Mouse (Mus musculus) limb, embryonic 15.5 days (tissue): ENCODE measurements at regions not wholly inside any gene's neighbourhood (a gene's known extent, or its start where the extent isn't known, plus 50 kb on each side); places are given as distances from the start of the nearest gene placed in this dataset.

ENCODE experiments used
- ATAC-seq: fragments of 200-750 bp; cut with Nextera tagmentation; 2 replicates; pipeline ENCODE4 v1.8.0; 2017; ENCODE audit warnings: low read depth, moderate TSS enrichment; ENCODE audit not compliant: insufficient number of reproducible peaks, low FRiP score, low TSS enrichment
- H3K27ac ChIP-seq: fragments of 300-500 bp; sonication (generic); 2 replicates; pipeline ENCODE4 v1.5.1; 2015; ENCODE audit warnings: moderate library complexity, mild to moderate bottlenecking, inconsistent platforms
- H3K27me3 ChIP-seq: fragments of 300-500 bp; sonication (generic); 2 replicates; pipeline ENCODE4 v1.6.1; 2015; ENCODE audit warnings: inconsistent platforms
- H3K36me3 ChIP-seq: fragments of 300-500 bp; sonication (generic); 2 replicates; pipeline ENCODE4 v1.6.1; 2015; ENCODE audit warnings: inconsistent platforms
- H3K4me1 ChIP-seq: fragments of 300-500 bp; sonication (generic); 2 replicates; pipeline ENCODE4 v1.6.1; 2015; ENCODE audit warnings: inconsistent platforms
- H3K4me2 ChIP-seq: fragments of 300-500 bp; sonication (generic); 2 replicates; pipeline ENCODE4 v1.6.1; 2015; ENCODE audit warnings: mild to moderate bottlenecking, inconsistent platforms
- H3K4me3 ChIP-seq: fragments of 300-500 bp; sonication (generic); 2 replicates; pipeline ENCODE4 v1.5.1; 2015; ENCODE audit warnings: mild to moderate bottlenecking, inconsistent platforms
- H3K9ac ChIP-seq: fragments of 300-500 bp; sonication (generic); 2 replicates; pipeline ENCODE4 v1.6.1; 2015; ENCODE audit warnings: inconsistent platforms
- H3K9me3 ChIP-seq: fragments of 300-500 bp; sonication (generic); 2 replicates; pipeline ENCODE4 v1.6.1; 2016; ENCODE audit warnings: inconsistent platforms
- WGBS: fragments of 180-500 bp; shearing (Covaris S2); methylation state at CpG from one replicate; pipeline ENCODE4 v1.1.7; 2015; 5-methylcytosine and 5-hydroxymethylcytosine counted together

DNA sequence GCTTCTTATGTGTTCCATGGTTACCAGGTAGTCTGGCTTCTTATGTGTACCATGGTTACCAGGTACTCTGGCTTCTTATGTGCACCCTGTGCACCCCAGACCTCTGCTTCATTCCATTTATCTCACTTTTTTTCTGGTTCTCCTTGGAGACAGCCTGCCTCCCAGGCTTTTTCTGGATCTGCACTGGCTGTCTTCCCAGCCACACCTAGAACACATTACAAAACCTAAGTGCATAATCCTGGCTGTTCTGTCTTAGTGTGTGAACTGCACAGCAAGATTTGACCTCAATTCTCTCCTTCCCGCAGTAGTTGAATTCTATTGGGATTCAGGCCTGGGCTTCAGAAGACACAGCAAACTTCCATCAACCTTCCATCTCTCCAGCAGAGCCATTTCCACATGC is 586.2 kb upstream of the Arpp21 start:
- H3K36me3 ChIP-seq: no peaks in the 10 kb centered on the region
- H3K27me3 ChIP-seq: no peaks in the 10 kb centered on the region
- H3K4me2 ChIP-seq: no peak overlapping the region
- no peak overlapping the region for H3K9ac ChIP-seq
- no peaks in the 10 kb centered on the region for H3K4me1 ChIP-seq
- WGBS: 86% methylated on average over 1 of the region's 1 CpGs
- ATAC-seq: no peak
- H3K9me3 ChIP-seq: no peaks in the 10 kb centered on the region
- H3K27ac ChIP-seq: no peak overlapping the region
- no peak overlapping the region for H3K4me3 ChIP-seq

DNA sequence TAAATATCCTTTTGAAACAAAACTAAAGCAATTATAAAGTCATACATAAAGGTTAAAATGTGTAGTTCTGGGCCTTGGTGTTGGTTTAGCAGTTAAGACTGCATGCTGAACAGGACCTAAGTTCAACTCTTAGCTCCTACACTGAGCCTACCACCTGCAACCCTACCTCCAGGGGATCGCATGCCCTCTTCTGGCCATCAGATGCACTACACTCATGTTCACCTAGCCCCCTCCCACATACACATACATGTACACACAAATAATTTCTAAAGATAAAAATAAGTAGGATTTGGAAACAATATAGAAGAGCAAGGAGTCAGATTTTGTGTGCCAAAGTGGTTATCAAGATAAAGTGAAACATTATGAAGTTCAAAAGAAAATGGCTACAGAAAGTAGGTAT is 576.2 kb upstream of the Arpp21 start:
- Histone ChIP-seq H3K36me3 (no peaks in the 10 kb centered on the region), H3K4me1 (no peaks in the 10 kb centered on the region), H3K27ac (no peak overlapping the region), H3K9ac (no peak overlapping the region), H3K27me3 (no peaks in the 10 kb centered on the region), H3K4me2 (no peak overlapping the region), H3K4me3 (no peak overlapping the region), H3K9me3 (no peaks in the 10 kb centered on the region)
- no peak for ATAC-seq
- 33% methylated on average over 1 of the region's 1 CpGs for WGBS

DNA sequence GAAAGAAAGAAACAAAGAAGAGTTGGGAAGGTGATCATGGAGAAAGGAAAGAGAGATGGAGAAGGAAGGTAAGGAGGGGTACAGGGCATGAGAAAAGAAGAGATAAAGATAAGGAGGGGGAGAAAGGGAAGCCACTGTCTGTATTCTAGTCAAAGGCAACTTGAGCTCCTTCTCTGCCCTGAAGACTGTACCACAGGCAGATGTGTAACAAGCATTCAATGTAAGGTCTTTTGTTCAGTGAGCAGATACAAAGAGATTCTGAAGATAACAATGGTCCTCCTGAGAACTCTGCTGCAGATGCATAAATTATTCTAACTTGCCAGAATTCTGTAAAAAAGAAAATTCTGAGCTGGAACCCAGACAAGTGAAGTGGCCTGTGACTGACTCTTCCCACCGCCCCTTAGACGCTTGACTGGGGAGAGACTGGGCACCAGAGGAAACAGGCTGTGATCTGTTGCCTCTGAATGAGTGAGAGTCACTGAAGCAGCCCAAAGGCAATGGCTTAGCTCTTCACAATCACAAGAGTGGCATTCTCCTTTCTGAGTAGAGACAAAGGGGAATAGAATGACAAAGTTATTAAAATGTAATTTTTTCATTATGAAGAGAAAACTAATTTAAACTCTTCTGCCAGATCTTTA is 564.0 kb upstream of the Arpp21 start:
- H3K9me3 ChIP-seq: no peaks in the 10 kb centered on the region
- no peak overlapping the region for H3K4me2 ChIP-seq
- no peak overlapping the region for H3K27ac ChIP-seq
- H3K27me3 ChIP-seq: no peaks in the 10 kb centered on the region
- no peak overlapping the region for H3K9ac ChIP-seq
- H3K4me1 ChIP-seq: no peaks in the 10 kb centered on the region
- H3K4me3 ChIP-seq: no peak overlapping the region
- ATAC-seq: no peak
- WGBS: 73% methylated on average over 2 of the region's 2 CpGs
- H3K36me3 ChIP-seq: no peaks in the 10 kb centered on the region

DNA sequence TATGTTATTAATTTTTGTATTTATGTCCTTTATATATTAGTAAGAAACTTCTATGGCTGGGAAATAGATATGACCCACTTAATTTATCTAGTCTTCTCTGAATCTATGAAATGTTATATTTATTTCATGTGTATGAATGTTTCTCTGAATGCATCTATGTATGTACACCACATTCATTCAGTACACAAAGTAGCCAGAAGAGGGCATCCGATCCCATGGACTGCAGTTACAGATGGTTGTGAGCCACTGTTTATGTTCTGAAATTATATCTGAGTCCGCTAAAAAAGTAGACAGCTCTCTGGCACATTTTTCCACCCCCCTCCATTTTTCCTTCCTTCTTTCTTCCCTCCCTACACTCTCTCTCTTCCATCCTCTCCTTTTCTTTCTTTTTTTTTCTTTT is 557.8 kb upstream of the Arpp21 start:
- H3K9me3 ChIP-seq: no peaks in the 10 kb centered on the region
- no peaks in the 10 kb centered on the region for H3K36me3 ChIP-seq
- WGBS: 70% methylated on average over 2 of the region's 2 CpGs
- no peak overlapping the region for H3K4me3 ChIP-seq
- H3K27ac ChIP-seq: no peak overlapping the region
- no peak overlapping the region for H3K4me2 ChIP-seq
- no peaks in the 10 kb centered on the region for H3K4me1 ChIP-seq
- no peaks in the 10 kb centered on the region for H3K27me3 ChIP-seq
- H3K9ac ChIP-seq: no peak overlapping the region
- no peak for ATAC-seq

DNA sequence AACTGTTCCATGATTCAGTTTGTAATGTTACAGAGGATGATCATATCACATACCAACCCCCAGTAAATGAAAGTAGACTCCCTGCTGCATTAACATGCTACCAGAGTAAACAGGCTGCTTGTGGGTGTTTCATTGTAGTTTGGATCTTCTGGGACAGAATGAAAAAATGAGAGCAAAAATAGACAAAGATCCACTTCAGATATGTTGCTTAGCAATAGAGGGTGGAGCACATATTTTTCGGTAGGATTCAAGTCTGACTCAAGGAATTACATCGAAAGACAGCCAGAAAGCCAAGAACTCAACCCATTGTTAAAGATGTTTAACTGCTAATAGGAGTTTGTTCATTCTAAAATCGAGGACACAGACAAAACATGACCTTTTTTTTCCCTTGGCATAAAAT is 536.2 kb upstream of the Arpp21 start:
- H3K36me3 ChIP-seq: no peaks in the 10 kb centered on the region
- WGBS: 78% methylated on average over 3 of the region's 3 CpGs
- no peaks in the 10 kb centered on the region for H3K4me1 ChIP-seq
- no peaks in the 10 kb centered on the region for H3K9me3 ChIP-seq
- ATAC-seq: no peak
- no peak overlapping the region for H3K27ac ChIP-seq
- no peak overlapping the region for H3K4me2 ChIP-seq
- H3K27me3 ChIP-seq: no peaks in the 10 kb centered on the region
- H3K4me3 ChIP-seq: no peak overlapping the region
- H3K9ac ChIP-seq: no peak overlapping the region

DNA sequence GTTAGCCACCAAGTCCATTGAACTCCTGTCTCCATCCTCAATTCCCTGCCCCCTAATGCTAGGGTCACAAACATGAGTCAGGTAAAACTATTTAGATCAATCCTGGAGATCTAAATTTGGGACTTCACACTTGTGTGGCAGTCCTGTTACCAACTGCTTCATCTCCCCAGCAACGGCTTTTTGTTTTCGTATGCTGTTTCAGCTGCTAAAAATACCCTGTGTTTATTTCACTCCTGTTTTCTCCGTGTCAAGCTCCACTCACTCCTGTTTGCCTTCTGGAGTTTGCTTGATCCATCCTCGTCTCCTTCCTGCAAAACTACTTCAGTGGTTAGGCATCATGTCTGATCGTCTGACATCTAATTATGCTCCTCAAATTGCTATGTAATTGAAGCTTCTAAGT is 508.9 kb upstream of the Arpp21 start:
- no peaks in the 10 kb centered on the region for H3K4me1 ChIP-seq
- no peaks in the 10 kb centered on the region for H3K36me3 ChIP-seq
- WGBS: 62% methylated on average over 5 of the region's 5 CpGs
- H3K27me3 ChIP-seq: no peaks in the 10 kb centered on the region
- no peak overlapping the region for H3K9ac ChIP-seq
- no peak overlapping the region for H3K4me3 ChIP-seq
- H3K9me3 ChIP-seq: no peaks in the 10 kb centered on the region
- H3K4me2 ChIP-seq: no peak overlapping the region
- H3K27ac ChIP-seq: no peak overlapping the region
- ATAC-seq: no peak

DNA sequence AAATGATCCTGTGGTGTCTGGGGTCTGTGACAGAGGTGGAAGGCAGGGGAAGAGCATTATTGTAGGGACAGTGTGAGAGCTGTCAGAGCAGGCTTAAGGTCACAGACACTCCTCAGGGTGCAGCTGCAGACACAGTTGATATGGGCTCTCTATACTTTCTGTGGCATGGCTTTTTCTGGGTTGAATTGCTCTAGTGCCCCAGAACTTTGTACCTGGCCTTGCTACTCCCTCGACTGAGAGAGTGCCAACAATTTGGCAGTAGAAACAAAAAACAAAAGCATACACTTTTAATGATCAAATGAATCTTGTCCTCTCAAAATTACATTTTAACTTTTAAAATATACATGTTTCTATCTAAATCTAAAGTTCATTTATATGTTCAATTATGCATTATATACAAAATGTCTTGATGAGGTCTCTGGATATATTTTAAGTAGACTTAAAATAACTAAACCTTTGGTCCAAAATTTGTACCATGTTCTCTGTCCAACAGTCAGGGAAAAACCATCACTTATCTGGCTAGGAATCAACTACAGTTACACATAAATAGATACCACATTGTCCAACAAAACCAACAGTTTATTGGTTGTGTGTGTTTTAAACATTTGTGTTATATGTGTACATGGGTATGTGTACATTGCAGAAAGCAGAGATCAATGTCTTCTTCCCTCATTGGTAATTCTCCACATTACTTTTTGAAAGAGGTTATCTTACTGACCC is 508.3 kb upstream of the Arpp21 start:
- 62% methylated on average over 1 of the region's 1 CpGs for WGBS
- no peaks in the 10 kb centered on the region for H3K4me1 ChIP-seq
- no peak overlapping the region for H3K4me3 ChIP-seq
- H3K36me3 ChIP-seq: no peaks in the 10 kb centered on the region
- H3K9me3 ChIP-seq: no peaks in the 10 kb centered on the region
- H3K4me2 ChIP-seq: no peak overlapping the region
- no peak for ATAC-seq
- H3K27me3 ChIP-seq: no peaks in the 10 kb centered on the region
- no peak overlapping the region for H3K27ac ChIP-seq
- no peak overlapping the region for H3K9ac ChIP-seq

DNA sequence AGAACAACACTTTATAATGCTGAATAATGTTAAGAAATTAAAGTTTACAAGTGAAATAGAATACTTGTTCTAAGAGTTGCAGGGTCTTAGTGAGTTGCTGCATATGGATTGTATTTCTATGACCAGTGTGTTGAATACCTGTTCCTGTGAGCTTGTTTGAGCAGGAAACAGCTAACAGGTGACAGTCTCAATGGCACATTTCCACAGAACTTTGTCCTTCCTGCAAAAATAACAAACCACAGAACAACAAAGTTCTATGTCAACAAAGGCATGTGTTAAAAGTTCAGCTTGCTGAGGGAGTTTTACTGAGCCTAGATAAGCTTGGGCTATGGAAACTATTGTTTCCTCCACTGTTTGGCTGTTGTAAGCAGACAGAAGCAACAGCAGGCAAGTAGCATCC is 500.0 kb upstream of the Arpp21 start:
- no peak overlapping the region for H3K27ac ChIP-seq
- no peak overlapping the region for H3K9ac ChIP-seq
- H3K4me1 ChIP-seq: no peaks in the 10 kb centered on the region

DNA sequence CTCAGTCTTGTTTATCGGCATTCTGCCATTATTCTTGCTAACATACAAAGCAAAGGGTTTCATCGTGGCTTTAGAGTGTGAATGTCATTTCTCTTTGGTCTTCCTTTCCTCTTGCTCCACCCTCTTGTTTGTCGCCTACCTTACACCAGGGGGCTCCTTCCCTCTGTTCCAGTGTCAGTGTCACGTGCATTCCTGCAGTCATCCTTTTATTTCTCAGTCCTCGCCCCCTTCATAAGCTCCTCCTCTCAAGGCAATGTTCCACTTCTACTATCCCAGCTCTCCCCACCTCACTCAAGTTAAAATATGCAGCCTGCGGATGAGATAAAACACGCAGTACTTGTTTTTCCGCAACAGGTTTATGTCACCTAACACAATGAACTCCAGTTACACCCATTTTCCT is 489.8 kb upstream of the Arpp21 start:
- H3K27me3 ChIP-seq: no peaks in the 10 kb centered on the region
- 45% methylated on average over 8 of the region's 8 CpGs for WGBS
- no peaks in the 10 kb centered on the region for H3K9me3 ChIP-seq
- H3K27ac ChIP-seq: no peak overlapping the region
- H3K4me2 ChIP-seq: no peak overlapping the region
- no peaks in the 10 kb centered on the region for H3K36me3 ChIP-seq
- no peak for ATAC-seq
- no peak overlapping the region for H3K4me3 ChIP-seq
- no peak overlapping the region for H3K9ac ChIP-seq
- no peaks in the 10 kb centered on the region for H3K4me1 ChIP-seq

More for the DNA sequence above, 500.0 kb upstream of the Arpp21 start:
- Histone ChIP-seq H3K9me3 (no peaks in the 10 kb centered on the region), H3K4me3 (no peak overlapping the region), H3K27me3 (no peaks in the 10 kb centered on the region), H3K36me3 (no peaks in the 10 kb centered on the region), H3K4me2 (no peak overlapping the region)
- no peak for ATAC-seq

DNA sequence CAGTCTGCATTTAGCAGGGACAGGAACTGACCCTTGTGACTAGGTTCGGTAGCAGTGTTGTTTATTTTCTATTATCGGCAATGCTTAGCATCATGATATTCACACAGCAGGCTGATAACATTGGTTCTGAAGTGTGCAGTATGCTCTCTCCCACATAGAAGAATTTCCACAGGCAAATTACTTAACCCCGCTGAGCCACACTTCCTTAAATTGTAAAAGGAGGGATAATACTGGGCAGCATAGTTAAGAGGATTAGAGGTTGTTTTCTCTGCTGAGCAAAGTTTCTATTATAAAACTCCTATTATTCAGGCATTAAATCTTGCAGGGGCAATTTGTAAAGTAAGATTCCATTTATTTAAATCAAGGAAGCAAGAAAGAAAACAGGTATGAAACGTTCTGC is 489.4 kb upstream of the Arpp21 start:
- H3K9me3 ChIP-seq: no peaks in the 10 kb centered on the region
- H3K4me2 ChIP-seq: no peak overlapping the region
- no peaks in the 10 kb centered on the region for H3K27me3 ChIP-seq
- no peak for ATAC-seq
- no peak overlapping the region for H3K4me3 ChIP-seq
- no peaks in the 10 kb centered on the region for H3K4me1 ChIP-seq
- H3K36me3 ChIP-seq: no peaks in the 10 kb centered on the region
- no peak overlapping the region for H3K27ac ChIP-seq
- WGBS: 57% methylated on average over 4 of the region's 4 CpGs
- no peak overlapping the region for H3K9ac ChIP-seq

DNA sequence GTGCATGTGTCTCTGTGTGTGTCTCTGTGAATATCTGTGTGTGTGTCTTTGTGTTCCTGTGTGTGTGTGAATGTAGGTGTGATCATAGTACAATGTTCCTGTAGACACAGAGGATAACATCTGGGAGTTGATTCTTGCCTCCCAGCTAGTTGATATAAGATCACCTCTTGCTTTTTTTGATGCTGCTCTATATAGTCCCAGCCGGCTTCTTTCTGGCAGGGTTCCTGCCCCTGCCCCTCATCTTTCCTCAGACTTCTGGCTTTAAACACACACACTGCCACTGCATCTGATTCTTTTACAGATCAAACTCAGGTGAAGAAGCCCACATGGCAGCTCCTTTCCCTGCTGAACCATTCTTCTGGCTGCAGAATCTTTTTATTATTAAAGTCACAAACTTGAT is 487.6 kb upstream of the Arpp21 start:
- no peak overlapping the region for H3K4me2 ChIP-seq
- WGBS: 56% methylated on average over 1 of the region's 1 CpGs
- no peaks in the 10 kb centered on the region for H3K36me3 ChIP-seq
- no peak overlapping the region for H3K4me3 ChIP-seq
- no peak overlapping the region for H3K27ac ChIP-seq
- no peaks in the 10 kb centered on the region for H3K9me3 ChIP-seq
- ATAC-seq: no peak
- H3K4me1 ChIP-seq: no peaks in the 10 kb centered on the region
- no peaks in the 10 kb centered on the region for H3K27me3 ChIP-seq
- no peak overlapping the region for H3K9ac ChIP-seq

DNA sequence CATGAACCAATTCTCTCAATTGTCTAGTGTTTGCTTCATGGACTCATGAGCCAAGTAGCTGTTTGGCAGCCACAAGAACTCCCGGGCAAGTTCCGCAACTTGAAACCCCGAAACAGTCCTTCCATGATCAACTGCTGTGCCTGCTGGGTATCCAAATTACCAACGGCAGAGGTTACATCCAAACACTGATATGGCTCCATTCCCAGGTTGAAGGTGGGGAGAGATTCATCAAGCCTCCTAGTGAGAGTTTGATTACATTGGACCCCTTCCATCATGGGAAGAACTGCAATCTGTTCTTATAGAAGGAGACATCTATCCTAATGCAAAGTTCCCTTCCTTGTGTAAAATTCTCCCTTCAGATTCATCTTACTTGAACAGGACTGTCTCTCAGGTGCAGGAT is 486.8 kb upstream of the Arpp21 start:
- Histone ChIP-seq H3K27me3 (no peaks in the 10 kb centered on the region), H3K36me3 (no peaks in the 10 kb centered on the region), H3K9me3 (no peaks in the 10 kb centered on the region), H3K27ac (no peak overlapping the region), H3K9ac (no peak overlapping the region), H3K4me1 (no peaks in the 10 kb centered on the region), H3K4me2 (no peak overlapping the region), H3K4me3 (no peak overlapping the region)
- 85% methylated on average over 4 of the region's 4 CpGs for WGBS
- no peak for ATAC-seq
